Comparison of ENCODE assay signal across 8 mouse cellular contexts in genomic region chr3:107863898-107864603, GRCm38 (mm10). TPM values are rescaled to one million over a fixed set of nuclear protein-coding genes. Genes with fewer than 3 reads are reported as not detected.
DNase-seq lines count a peak whose midpoint lies in the region; ATAC-seq and TF ChIP-seq lines count a peak whose summit lies in the region.

No protein-coding gene starts in this region.

- H3K4me3 ChIP-seq in C2C12 (ENCODE audit: insufficient read depth, poor library complexity, severe bottlenecking), result no peak overlapping the region
- H3K4me3 ChIP-seq in bone marrow, adult 2 months (replicated peaks; ENCODE audit: control insufficient read depth, low read depth, low read length), result no peak overlapping the region
- H3K4me3 ChIP-seq in embryonic facial prominence, embryonic 14.5 days (ENCODE audit: low read depth, low read length), result no peak overlapping the region
- no peak overlapping the region for H3K4me3 ChIP-seq in limb, embryonic 12.5 days (replicated peaks)

- no peaks in the 10 kb centered on the region for H3K79me3 ChIP-seq in C2C12 (ENCODE audit: low read depth)

- peak; percentile 88 for DNase-seq in embryonic facial prominence, embryonic 14.5 days (ENCODE audit: low spot score)
- peak; percentile 94 for DNase-seq in heart, adult 8-10 months (ENCODE audit: low spot score)
- peak; percentile 85 to 95 for DNase-seq in kidney, adult 8-10 months
- DNase-seq in monocyte, adult 2 months (ENCODE audit: low read depth in 1 of 2, low spot score in 2 of 2), result peak; percentile 33 to 77
- DNase-seq in spleen, postnatal 36 days (ENCODE audit: low spot score in 2 of 2), result peak; percentile 70 to 79

- TF ChIP-seq CTCF in C2C12 (IDR thresholded peaks at IDR 0.05; ENCODE audit: control insufficient read depth, insufficient read depth, insufficient read length), result peak; percentile 79
- peak; percentile 75 for TF ChIP-seq CTCF in bone marrow, adult 2 months (IDR thresholded peaks at IDR 0.05; ENCODE audit: control insufficient read depth, insufficient read depth, low read length)

- H3K27ac ChIP-seq in bone marrow, adult 2 months (ENCODE audit: control insufficient read depth, insufficient read depth, low read depth, low read length, poor library complexity), result no peak overlapping the region
- no peak overlapping the region for H3K27ac ChIP-seq in embryonic facial prominence, embryonic 14.5 days (replicated peaks; ENCODE audit: low read depth, low read length)
- H3K27ac ChIP-seq in limb, embryonic 12.5 days, result no peak overlapping the region

- no peak overlapping the region for H3K9ac ChIP-seq in embryonic facial prominence, embryonic 14.5 days (ENCODE audit: low read depth, low read length)
- H3K9ac ChIP-seq in limb, embryonic 12.5 days (replicated peaks), result no peak overlapping the region

- no peak overlapping the region for H3ac ChIP-seq in C2C12 (ENCODE audit: control insufficient read depth, insufficient read length, low read depth)

- peak; percentile 82 for ATAC-seq in embryonic facial prominence, embryonic 14.5 days (ENCODE audit: low read depth)
- peak; percentile 53 for ATAC-seq in limb, embryonic 12.5 days (ENCODE audit: insufficient number of reproducible peaks, insufficient read depth, low FRiP score, low TSS enrichment, low read depth)

- H3K79me2 ChIP-seq in C2C12 (ENCODE audit: control insufficient read depth, insufficient read depth), result no peaks in the 10 kb centered on the region

- no peaks in the 10 kb centered on the region for H3K27me3 ChIP-seq in C2C12 (ENCODE audit: control insufficient read depth, insufficient read depth, insufficient read length)
- H3K27me3 ChIP-seq in embryonic facial prominence, embryonic 14.5 days (replicated peaks; ENCODE audit: control insufficient read depth, insufficient read depth, low read length), result no peaks in the 10 kb centered on the region
- H3K27me3 ChIP-seq in limb, embryonic 12.5 days, result no peaks in the 10 kb centered on the region

- H3K9me3 ChIP-seq in embryonic facial prominence, embryonic 14.5 days (ENCODE audit: control insufficient read depth, low read length), result no peaks in the 10 kb centered on the region
- H3K9me3 ChIP-seq in limb, embryonic 12.5 days, result no peaks in the 10 kb centered on the region

- peaks cover 1% of the 10 kb centered on the region; the same call in 1 of the 2 replicates for H3K4me1 ChIP-seq in bone marrow, adult 2 months (ENCODE audit: control insufficient read depth, insufficient read depth, low read length)
- 0 out of 2 replicates have a peak, but pooled peaks cover 2% of the 10 kb centered on the region for H3K4me1 ChIP-seq in embryonic facial prominence, embryonic 14.5 days (ENCODE audit: control insufficient read depth, insufficient read depth, low read length)
- H3K4me1 ChIP-seq in limb, embryonic 12.5 days (replicated peaks), result peaks cover 6% of the 10 kb centered on the region; the same call in 1 of the 2 replicates

- TF ChIP-seq POLR2A in bone marrow, adult 2 months (IDR thresholded peaks at IDR 0.05; ENCODE audit: borderline replicate concordance, control insufficient read depth, low read depth, low read length), result no peak

- WGBS in bone marrow, adult 2 months, result 10% methylated on average over 2 of the region's 2 CpGs
- 6% methylated on average over 2 of the region's 2 CpGs for WGBS in embryonic facial prominence, embryonic 14.5 days
- 9% methylated on average over 2 of the region's 2 CpGs for WGBS in limb, embryonic 12.5 days

- H3K36me3 ChIP-seq in C2C12 (ENCODE audit: control insufficient read depth, insufficient read depth), result no peaks in the 10 kb centered on the region
- no peaks in the 10 kb centered on the region for H3K36me3 ChIP-seq in embryonic facial prominence, embryonic 14.5 days (ENCODE audit: control insufficient read depth, insufficient read depth, low read length)
- H3K36me3 ChIP-seq in limb, embryonic 12.5 days, result no peaks in the 10 kb centered on the region

- H3K4me2 ChIP-seq in embryonic facial prominence, embryonic 14.5 days (ENCODE audit: low read depth, low read length), result no peak overlapping the region
- no peak overlapping the region for H3K4me2 ChIP-seq in limb, embryonic 12.5 days

TF ChIP-seq in C2C12, 6 proteins besides CTCF, POLR2A, EP300 and RAD21:
- TF ChIP-seq CEBPB (IDR thresholded peaks at IDR 0.05; ENCODE audit: low read depth) (no peak), MAX (IDR thresholded peaks at IDR 0.05) (no peak)
TF ChIP-seq in C2C12: peak in this region for 0.

RNA-seq across cellular contexts. Expression of gene Eps8l3, which starts 13.0 kb away (rescaled TPM):
- not detected for polyA plus RNA-seq in C2C12 (2012; fragmentation: generic; extraction: Trizol)
- polyA plus RNA-seq in bone marrow, adult 2 months (2011; ENCODE audit: insufficient read depth, insufficient read length, low replicate concordance, missing spikeins), result not detected in 2 replicates
- polyA plus RNA-seq in embryonic facial prominence, embryonic 14.5 days (2014; fragmentation: Nextera tagmentation; extraction: Ambion mirVana), result not detected in 2 replicates
- not detected for total RNA-seq in heart, adult 8-10 months (2022)
- not detected in 2 replicates for polyA plus RNA-seq in limb, embryonic 12.5 days (2016; fragmentation: Nextera tagmentation; extraction: Ambion mirVana)

RNA-seq across cellular contexts. Expression of gene Gstm5, which starts 31.6 kb away (rescaled TPM):
- polyA plus RNA-seq in C2C12 (2012; fragmentation: generic; extraction: Trizol), result 20.7 TPM
- polyA plus RNA-seq in bone marrow, adult 2 months (2011; ENCODE audit: insufficient read depth, insufficient read length, low replicate concordance, missing spikeins), result 40.9 and 62.6 TPM in 2 replicates
- 226 and 261 TPM in 2 replicates for polyA plus RNA-seq in embryonic facial prominence, embryonic 14.5 days (2014; fragmentation: Nextera tagmentation; extraction: Ambion mirVana)
- 10 to 100 TPM; 48.4 to 59.4 (median 52.4) TPM for total RNA-seq in heart, adult 8-10 months (2022)
- 217 TPM in 2 replicates for polyA plus RNA-seq in limb, embryonic 12.5 days (2016; fragmentation: Nextera tagmentation; extraction: Ambion mirVana)
